Mouse (Mus musculus) heart, adult 2 months (tissue): ENCODE data around the gene Mylk3.

Experiments
- CTCF ChIP-seq: fragments of 200-600 bp; IDR thresholded peaks from 2 replicates; pipeline ENCODE4 v1.8.1; 2022; ENCODE audit warnings: antibody characterized with exemption, mild to moderate bottlenecking, moderate library complexity
- EP300 ChIP-seq: fragments of 200-500 bp; IDR thresholded peaks from 2 replicates; pipeline ENCODE4 v1.6.1; 2011; ENCODE audit warnings: low read depth, low read length, control low read depth; ENCODE audit not compliant: insufficient read depth
- POLR2A ChIP-seq: fragments of 200-500 bp; IDR thresholded peaks from 2 replicates; pipeline ENCODE4 v1.6.1; 2011; ENCODE audit warnings: mild to moderate bottlenecking, low read depth, low read length, control low read depth; ENCODE audit not compliant: insufficient read depth

- TF ChIP-seq CTCF (no peak), EP300 (no peak), POLR2A (no peak)
Observed at GRCm38 (mm10) chr8:85313036-85313435, 73.1 kb downstream of the Mylk3 start.
